Comparison of ENCODE assay signal across 8 mouse cellular contexts in the genomic region with DNA sequence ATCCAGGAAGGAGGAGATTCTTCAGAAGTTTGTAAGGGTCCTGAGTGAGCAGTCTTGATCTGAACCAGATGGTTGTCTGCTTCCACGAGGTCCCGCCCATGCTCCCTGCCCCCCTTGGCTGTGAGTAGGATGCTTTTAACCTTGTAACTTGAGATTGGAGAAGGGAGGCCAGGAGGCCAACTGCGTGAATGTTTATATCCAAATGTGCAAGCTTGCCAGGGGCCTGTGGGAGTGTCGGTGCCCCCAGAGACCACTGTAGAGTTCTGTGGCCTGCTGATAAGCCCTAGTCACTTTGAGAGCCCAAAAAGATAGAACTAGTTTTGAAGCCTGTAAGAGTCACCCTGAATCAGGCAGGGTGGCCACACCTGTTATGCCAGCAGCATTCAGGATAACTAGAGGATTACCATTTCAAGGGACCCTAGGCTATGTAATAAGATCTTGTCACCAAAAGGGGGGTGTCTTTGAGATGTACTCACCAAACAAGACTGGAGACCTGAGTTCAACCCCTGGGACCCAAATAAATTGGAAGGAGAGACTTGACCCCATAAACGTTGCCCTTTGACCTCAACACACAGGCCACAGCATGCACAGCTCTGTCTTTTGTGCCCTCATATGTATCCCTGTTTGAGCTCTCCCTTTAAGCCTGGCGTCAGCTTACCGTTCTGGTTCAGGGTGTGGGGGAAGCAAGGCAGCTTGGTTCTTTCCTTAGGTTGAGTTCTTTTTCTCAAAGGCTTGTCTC. TPM values are rescaled to one million over a fixed set of nuclear protein-coding genes. Genes with fewer than 3 reads are reported as not detected.
A peak's percentile ranks its signal among the peaks of the same experiment; 100 is the strongest.
DNase-seq lines count a peak whose midpoint lies in the region; ATAC-seq lines count a peak whose summit lies in the region.

No protein-coding gene starts in this region.

- H3K9me3 ChIP-seq in embryonic facial prominence, embryonic 11.5 days (replicated peaks; ENCODE audit: control insufficient read depth, low read length) = no peaks in the 10 kb centered on the region
- H3K9me3 ChIP-seq in heart, embryonic 13.5 days = no peaks in the 10 kb centered on the region

- H3K4me2 ChIP-seq in embryonic facial prominence, embryonic 11.5 days (ENCODE audit: low read depth, low read length) = peak overlapping the region; percentile 89
- H3K4me2 ChIP-seq in heart, embryonic 13.5 days = peak overlapping the region; percentile 81

- peak overlapping the region; percentile 73; the same call in 1 of the 2 replicates for H3K27ac ChIP-seq in embryonic facial prominence, embryonic 11.5 days (replicated peaks; ENCODE audit: low read depth, low read length)
- H3K27ac ChIP-seq in heart, embryonic 13.5 days (replicated peaks) = peak overlapping the region; percentile 86

- H3K4me1 ChIP-seq in embryonic facial prominence, embryonic 11.5 days (ENCODE audit: control insufficient read depth, insufficient read depth, low read length) = no peaks in the 10 kb centered on the region
- peaks cover 50% of the 10 kb centered on the region for H3K4me1 ChIP-seq in heart, embryonic 13.5 days

- no peaks in the 10 kb centered on the region for H3K27me3 ChIP-seq in embryonic facial prominence, embryonic 11.5 days (ENCODE audit: control insufficient read depth, insufficient read depth, low read length)
- no peaks in the 10 kb centered on the region for H3K27me3 ChIP-seq in heart, embryonic 13.5 days (replicated peaks)

- WGBS in embryonic facial prominence, embryonic 11.5 days = 13% methylated on average over 7 of the region's 7 CpGs
- WGBS in heart, embryonic 13.5 days = 24% methylated on average over 7 of the region's 7 CpGs

- DNase-seq in ovary, adult 18-20 months (ENCODE audit: low spot score) = peak; percentile 70
- DNase-seq in ovary, postnatal 14 days (ENCODE audit: low spot score) = no peak
- peak; percentile 88 for DNase-seq in embryonic facial prominence, embryonic 11.5 days (ENCODE audit: low spot score)
- DNase-seq in kidney, postnatal 10 days = peak; percentile 74
- peak; percentile 82 for DNase-seq in mesoderm, embryonic 11.5 days (ENCODE audit: low read depth, low spot score)
- DNase-seq in right cerebral cortex, postnatal 14 days = no peak
- no peak for DNase-seq in Muller cell, postnatal 12 days (ENCODE audit: inconsistent ontology term)

- H3K36me3 ChIP-seq in embryonic facial prominence, embryonic 11.5 days (replicated peaks; ENCODE audit: control insufficient read depth, insufficient read depth, low read depth, low read length) = no peaks in the 10 kb centered on the region
- peaks cover 11% of the 10 kb centered on the region; the same call in 1 of the 2 replicates for H3K36me3 ChIP-seq in heart, embryonic 13.5 days

- peak; percentile 19; the same call in 1 of the 2 replicates for ATAC-seq in embryonic facial prominence, embryonic 11.5 days (replicated peaks; ENCODE audit: insufficient number of reproducible peaks, low FRiP score, low TSS enrichment, low read depth)
- ATAC-seq in heart, embryonic 13.5 days (ENCODE audit: extremely low read depth, insufficient number of reproducible peaks, low FRiP score, low TSS enrichment) = no peak

- H3K9ac ChIP-seq in embryonic facial prominence, embryonic 11.5 days (replicated peaks; ENCODE audit: low read length) = no peak overlapping the region; the same call in 1 of the 2 replicates
- peak overlapping the region; percentile 96 for H3K9ac ChIP-seq in heart, embryonic 13.5 days

- H3K4me3 ChIP-seq in embryonic facial prominence, embryonic 11.5 days (ENCODE audit: low read depth, low read length) = peak overlapping the region; percentile 80
- H3K4me3 ChIP-seq in heart, embryonic 13.5 days = peak overlapping the region; percentile 93

RNA-seq across cellular contexts. Expression of a gene that starts 1.9 kb away (rescaled TPM):
- polyA plus RNA-seq in embryonic facial prominence, embryonic 11.5 days (2014; fragmentation: Nextera tagmentation; extraction: Ambion mirVana) = 15.1 and 17.4 TPM in 2 replicates
- polyA plus RNA-seq in heart, embryonic 13.5 days (2015; fragmentation: Nextera tagmentation; extraction: Ambion mirVana) = 16.2 and 16.4 TPM in 2 replicates

RNA-seq across cellular contexts. Expression of a gene that starts 19.4 kb away (rescaled TPM):
- polyA plus RNA-seq in embryonic facial prominence, embryonic 11.5 days (2014; fragmentation: Nextera tagmentation; extraction: Ambion mirVana) = 5.6 and 6.8 TPM in 2 replicates
- 6.8 and 7.1 TPM in 2 replicates for polyA plus RNA-seq in heart, embryonic 13.5 days (2015; fragmentation: Nextera tagmentation; extraction: Ambion mirVana)

Comparison
In these comparisons a context has a peak if more than half of its experiments do, and no peak if none do; other contexts are left out.
1. DNase-seq: peak in ovary, adult 18-20 months (single experiment), embryonic facial prominence, embryonic 11.5 days (single experiment), kidney, postnatal 10 days (single experiment) and mesoderm, embryonic 11.5 days (single experiment); none in ovary, postnatal 14 days (single experiment), right cerebral cortex, postnatal 14 days (single experiment) and Muller cell, postnatal 12 days (single experiment).